Mouse (Mus musculus) embryonic fibroblast, embryonic 13.5 days (primary cell): ENCODE results near the gene Gpr162. TPM values are rescaled to one million over a fixed set of nuclear protein-coding genes. Genes with fewer than 3 reads are reported as not detected.

Experiments
- H3K27ac ChIP-seq: 2 replicates; pipeline ENCODE4 v1.5.1; 2012; ENCODE audit warnings: low read length, control low read depth, inconsistent platforms; ENCODE audit not compliant: insufficient read depth
- H3K4me1 ChIP-seq: 2 replicates; pipeline ENCODE4 v1.6.1; 2011; ENCODE audit warnings: low read length; ENCODE audit not compliant: control insufficient read depth, insufficient read depth
- H3K4me3 ChIP-seq: 2 replicates; pipeline ENCODE4 v1.5.1; 2011; ENCODE audit warnings: mild to moderate bottlenecking, control low read depth, low read length; ENCODE audit not compliant: insufficient read depth
- CTCF ChIP-seq: IDR thresholded peaks from 2 replicates; pipeline ENCODE4 v1.5.1; 2011; ENCODE audit warnings: mild to moderate bottlenecking, control low read depth, low read length, moderate library complexity, borderline replicate concordance; ENCODE audit not compliant: insufficient read depth
- POLR2A ChIP-seq: IDR thresholded peaks from 2 replicates; pipeline ENCODE4 v1.6.1; 2011; ENCODE audit warnings: low read depth, mild to moderate bottlenecking, control low read depth, low read length, moderate library complexity
- polyA plus RNA-seq: library from polyadenylated mRNA; stranded (reverse); fragments of >200 nt; gene quantifications from 2 replicates; pipeline ENCODE4 v1.2.4, GENCODE M21; 2011; ENCODE audit warnings: low read depth; ENCODE audit not compliant: missing spikeins, insufficient read length

The Gpr162 gene
- polyA plus RNA-seq, 1 experiment, result 0.63 TPM

GRCm38 (mm10) chr6:124828868-124829798 lies 34.6 kb downstream of the Gpr162 start, which contains the start of the genes Usp5 and Cdca3:
TSS of gene Usp5 (minus strand) at chr6:124829484.
TSS of gene Cdca3 (plus strand) at chr6:124829547.
- Histone ChIP-seq H3K4me1 (no peaks in the 10 kb centered on the region), H3K27ac (peak within 1 kb of the TSS; percentile 85), H3K4me3 (peak within 1 kb of the TSS; percentile 71)
- TF ChIP-seq POLR2A, result no peak; the same call in none of the 2 replicates
- no peak for TF ChIP-seq CTCF

- Histone ChIP-seq H3K4me3 (peak overlapping the region; percentile 70), H3K27ac (peak overlapping the region; percentile 55), H3K4me1 (no peaks in the 10 kb centered on the region)
- TF ChIP-seq POLR2A (peak; percentile 86), CTCF (no peak)
These were observed 35.6 kb downstream of the Gpr162 start for GRCm38 (mm10) chr6:124828101-124828592.

GRCm38 (mm10) chr6:124822049-124822448 lies 41.7 kb downstream of the Gpr162 start:
- H3K27ac ChIP-seq, result no peak overlapping the region
- TF ChIP-seq CTCF (no peak), POLR2A (no peak)
- H3K4me1 ChIP-seq, result no peaks in the 10 kb centered on the region
- H3K4me3 ChIP-seq, result no peak overlapping the region

GRCm38 (mm10) chr6:124820891-124821290 lies 42.9 kb downstream of the Gpr162 start:
- no peaks in the 10 kb centered on the region for H3K4me1 ChIP-seq
- TF ChIP-seq POLR2A (no peak), CTCF (no peak)
- no peak overlapping the region for H3K4me3 ChIP-seq
- H3K27ac ChIP-seq, result no peak overlapping the region

- Histone ChIP-seq H3K27ac (no peak overlapping the region), H3K4me1 (no peaks in the 10 kb centered on the region), H3K4me3 (no peak overlapping the region)
- no peak for TF ChIP-seq CTCF
- no peak for TF ChIP-seq POLR2A
These were observed 45.8 kb downstream of the Gpr162 start for GRCm38 (mm10) chr6:124817971-124818370.

- Histone ChIP-seq H3K4me3 (no peak overlapping the region), H3K27ac (no peak overlapping the region), H3K4me1 (no peaks in the 10 kb centered on the region)
- TF ChIP-seq CTCF (no peak), POLR2A (no peak)
These were observed 46.2 kb downstream of the Gpr162 start for GRCm38 (mm10) chr6:124817563-124817962.

- no peak for TF ChIP-seq CTCF
- no peak for TF ChIP-seq POLR2A
- Histone ChIP-seq H3K4me1 (no peaks in the 10 kb centered on the region), H3K4me3 (no peak overlapping the region), H3K27ac (no peak overlapping the region)
These were observed 46.7 kb downstream of the Gpr162 start for GRCm38 (mm10) chr6:124817125-124817524.

- TF ChIP-seq POLR2A (no peak), CTCF (no peak)
- H3K4me1 ChIP-seq, result no peaks in the 10 kb centered on the region
- no peak overlapping the region for H3K4me3 ChIP-seq
- no peak overlapping the region for H3K27ac ChIP-seq
These were observed 47.2 kb downstream of the Gpr162 start for GRCm38 (mm10) chr6:124816611-124817010.

GRCm38 (mm10) chr6:124814858-124815774 lies 48.7 kb downstream of the Gpr162 start:
- Histone ChIP-seq H3K4me1 (no peaks in the 10 kb centered on the region), H3K27ac (no peak overlapping the region), H3K4me3 (no peak overlapping the region)
- TF ChIP-seq CTCF (no peak), POLR2A (no peak)

- Histone ChIP-seq H3K4me3 (no peak overlapping the region), H3K27ac (no peak overlapping the region), H3K4me1 (no peaks in the 10 kb centered on the region)
- TF ChIP-seq CTCF (no peak), POLR2A (no peak)
These were observed 49.3 kb downstream of the Gpr162 start for GRCm38 (mm10) chr6:124814448-124814847.
